ENCODE assay signal across 10 mouse cellular contexts in genomic region chr5:130938911-130939608, GRCm38 (mm10).
DNase-seq lines count a peak whose midpoint lies in the region; ATAC-seq and TF ChIP-seq lines count a peak whose summit lies in the region.
"Had no signal": no experiment of that assay in that cellular context is flagged by ENCODE, and none has a peak within 500 bp of the region (broad histone marks: within the 10 kb centered on the region; RNA-seq: fewer than 3 reads in every experiment).

No protein-coding gene starts in this region.

- no peak overlapping the region for H3K9ac ChIP-seq in kidney, embryonic 16.5 days (replicated peaks; ENCODE audit: low read length)
- no peak overlapping the region for H3K9ac ChIP-seq in hindbrain, embryonic 14.5 days

- H3K27me3 ChIP-seq in kidney, embryonic 16.5 days (ENCODE audit: insufficient read depth, low read length): no peaks in the 10 kb centered on the region
- H3K27me3 ChIP-seq in kidney, adult 2 months (replicated peaks; ENCODE audit: control insufficient read depth, insufficient read depth, low read length): no peaks in the 10 kb centered on the region; the same call in 1 of the 2 replicates
- H3K27me3 ChIP-seq in hindbrain, embryonic 14.5 days (ENCODE audit: control insufficient read depth, insufficient read depth, low read length): no peaks in the 10 kb centered on the region
- no peaks in the 10 kb centered on the region for H3K27me3 ChIP-seq in thymus, adult 2 months (ENCODE audit: control insufficient read depth, insufficient read depth, low read length)
- H3K27me3 ChIP-seq: CH12.LX had no signal

- TF ChIP-seq CTCF in kidney, adult 2 months (conservative IDR thresholded peaks at IDR 0.05; ENCODE audit: insufficient read depth, insufficient read length, low read depth, low read length): no peak
- TF ChIP-seq CTCF in thymus, adult 2 months (IDR thresholded peaks at IDR 0.05; ENCODE audit: borderline replicate concordance, control insufficient read depth, extremely low read depth, insufficient read depth, low read length, poor library complexity): no peak

- H3K4me1 ChIP-seq in kidney, embryonic 16.5 days (ENCODE audit: insufficient read depth, low read length): peaks cover 15% of the 10 kb centered on the region
- H3K4me1 ChIP-seq in kidney, adult 2 months (ENCODE audit: control insufficient read depth, insufficient read depth, low read length): no peaks in the 10 kb centered on the region
- peaks cover 9% of the 10 kb centered on the region; the same call in 1 of the 2 replicates for H3K4me1 ChIP-seq in hindbrain, embryonic 14.5 days (replicated peaks; ENCODE audit: control insufficient read depth, insufficient read depth, low read length)
- no peaks in the 10 kb centered on the region for H3K4me1 ChIP-seq in thymus, adult 2 months (replicated peaks; ENCODE audit: control insufficient read depth, insufficient read depth, low read length)

- no peaks in the 10 kb centered on the region for H3K36me3 ChIP-seq in kidney, embryonic 16.5 days (ENCODE audit: insufficient read depth, low read length)
- no peaks in the 10 kb centered on the region for H3K36me3 ChIP-seq in kidney, adult 2 months (ENCODE audit: control insufficient read depth, insufficient read depth, low read length)
- H3K36me3 ChIP-seq in hindbrain, embryonic 14.5 days (replicated peaks; ENCODE audit: control insufficient read depth, insufficient read depth): no peaks in the 10 kb centered on the region
- no peaks in the 10 kb centered on the region for H3K36me3 ChIP-seq in thymus, adult 2 months (ENCODE audit: control insufficient read depth, insufficient read depth, low read length)

- TF ChIP-seq POLR2A in kidney, adult 2 months (IDR thresholded peaks at IDR 0.05; ENCODE audit: low read depth, low read length): no peak
- TF ChIP-seq POLR2A in thymus, adult 2 months (IDR thresholded peaks at IDR 0.05; ENCODE audit: control insufficient read depth, extremely low read depth, insufficient read depth, low read length, poor library complexity): no peak

- no peak overlapping the region for H3K4me3 ChIP-seq in kidney, embryonic 16.5 days (ENCODE audit: low read length)
- H3K4me3 ChIP-seq in kidney, adult 2 months (ENCODE audit: insufficient read depth, low read depth, low read length): no peak overlapping the region
- H3K4me3 ChIP-seq in hindbrain, embryonic 14.5 days (replicated peaks; ENCODE audit: low read length): no peak overlapping the region
- no peak overlapping the region for H3K4me3 ChIP-seq in thymus, adult 2 months (ENCODE audit: control insufficient read depth, insufficient read depth, low read length)
- H3K4me3 ChIP-seq: myocyte had no signal

- no peak for ATAC-seq in kidney, embryonic 16.5 days (ENCODE audit: low FRiP score, low TSS enrichment)
- ATAC-seq in frontal cortex, adult (ENCODE audit: low TSS enrichment): peak; percentile 77
- no peak; the same call in 1 of the 2 replicates for ATAC-seq in hindbrain, embryonic 14.5 days (ENCODE audit: low FRiP score)
- no peak for ATAC-seq in granulocyte monocyte progenitor cell, adult 5-6 weeks (replicated peaks; ENCODE audit: poor library complexity, severe bottlenecking)

- no peak overlapping the region for H3K4me2 ChIP-seq in kidney, embryonic 16.5 days (replicated peaks; ENCODE audit: low read depth, low read length)
- H3K4me2 ChIP-seq in hindbrain, embryonic 14.5 days (replicated peaks): no peak overlapping the region

- WGBS in kidney, embryonic 16.5 days: 32% methylated on average over 4 of the region's 4 CpGs
- 38% methylated on average over 4 of the region's 4 CpGs for WGBS in kidney, adult 2 months
- 14% methylated on average over 4 of the region's 4 CpGs for WGBS in hindbrain, embryonic 14.5 days
- WGBS in thymus, adult 2 months: 78% methylated on average over 4 of the region's 4 CpGs

- H3K9me3 ChIP-seq in kidney, embryonic 16.5 days (ENCODE audit: low read length): no peaks in the 10 kb centered on the region
- no peaks in the 10 kb centered on the region for H3K9me3 ChIP-seq in hindbrain, embryonic 14.5 days (ENCODE audit: control insufficient read depth, low read length)

- no peak for DNase-seq in kidney, adult 2 months
- DNase-seq in cerebellum, adult 9-10 months: peak; percentile 90
- DNase-seq in hindbrain, embryonic 14.5 days (ENCODE audit: low spot score): peak; percentile 59
- DNase-seq in lung, postnatal 10 days: peak; percentile 56
- no peak for DNase-seq in thymus, adult 2 months

- peak overlapping the region; percentile 1; the same call in 1 of the 2 replicates for H3K27ac ChIP-seq in kidney, embryonic 16.5 days (ENCODE audit: low read length)
- H3K27ac ChIP-seq in kidney, adult 2 months (ENCODE audit: insufficient read depth, low read depth, low read length): no peak overlapping the region
- H3K27ac ChIP-seq in hindbrain, embryonic 14.5 days: peak overlapping the region; percentile 26
- no peak overlapping the region for H3K27ac ChIP-seq in thymus, adult 2 months (ENCODE audit: control insufficient read depth, insufficient read depth, low read length)

Comparison
In these comparisons a context has a peak if more than half of its experiments do, and no peak if none do; other contexts are left out.
1. H3K27ac ChIP-seq: peak in kidney, embryonic 16.5 days (single experiment) and hindbrain, embryonic 14.5 days (single experiment); none in kidney, adult 2 months (single experiment) and thymus, adult 2 months (single experiment).
2. DNase-seq: peak in cerebellum, adult 9-10 months (single experiment), hindbrain, embryonic 14.5 days (single experiment) and lung, postnatal 10 days (single experiment); none in kidney, adult 2 months (single experiment) and thymus, adult 2 months (single experiment).